Mouse (Mus musculus) spleen, postnatal 36 days (tissue): ENCODE results near the gene Pak6.

Source experiments
- DNase-seq, 2 experiments: peaks; one replicate each; pipeline ENCODE4 v3.0.0; 2022; ENCODE audit warnings: low spot score in 2 of 2, mixed read lengths in 1 of 2

Gene Pak6

DNA sequence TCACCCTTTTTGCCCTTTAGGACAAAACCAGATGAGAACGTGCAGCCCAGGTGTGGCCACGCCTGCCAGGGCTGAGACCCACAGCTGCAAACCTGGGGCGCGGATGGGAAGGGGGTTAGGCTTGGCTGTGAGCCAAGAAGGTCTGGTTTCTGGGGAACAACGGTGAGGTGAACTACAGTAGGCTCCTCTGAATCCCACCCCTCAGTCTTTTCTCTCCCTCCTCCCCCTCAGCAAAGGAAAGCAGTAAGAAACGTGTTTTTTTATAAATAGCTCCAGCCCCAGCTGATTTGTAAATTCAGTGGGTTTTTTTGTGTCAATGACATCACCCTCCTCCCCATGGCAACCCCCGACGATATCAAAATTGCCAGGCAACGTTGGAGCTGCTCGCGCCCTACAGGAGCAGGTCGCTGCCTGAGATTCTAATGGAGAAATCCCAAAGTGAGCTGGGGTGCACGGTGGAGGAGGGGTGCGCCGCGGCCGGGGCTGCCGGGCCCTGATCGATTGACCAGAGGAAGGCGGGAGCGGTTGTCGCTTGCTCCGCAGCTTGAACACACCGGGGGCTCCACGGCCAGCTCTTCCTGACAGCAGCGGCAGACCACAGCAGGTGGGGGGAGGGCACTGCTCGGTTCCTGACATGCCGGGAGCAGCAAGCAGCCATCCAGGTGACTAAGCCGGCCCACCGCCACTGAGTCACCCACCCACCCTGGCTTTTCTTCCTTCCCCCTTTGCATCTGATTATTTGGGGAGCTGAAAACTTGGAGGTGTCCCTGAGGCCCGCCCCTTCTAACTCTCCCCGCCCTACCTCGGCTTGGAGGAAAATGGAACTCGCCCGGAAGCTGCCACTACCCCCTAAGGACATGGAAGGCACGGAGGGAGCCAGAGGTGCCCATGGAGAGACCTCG lies at the start of gene Pak6:
Pak6 (plus strand) TSS at position 402 of the 902 bp plus-strand sequence.
- no peak for DNase-seq

DNA sequence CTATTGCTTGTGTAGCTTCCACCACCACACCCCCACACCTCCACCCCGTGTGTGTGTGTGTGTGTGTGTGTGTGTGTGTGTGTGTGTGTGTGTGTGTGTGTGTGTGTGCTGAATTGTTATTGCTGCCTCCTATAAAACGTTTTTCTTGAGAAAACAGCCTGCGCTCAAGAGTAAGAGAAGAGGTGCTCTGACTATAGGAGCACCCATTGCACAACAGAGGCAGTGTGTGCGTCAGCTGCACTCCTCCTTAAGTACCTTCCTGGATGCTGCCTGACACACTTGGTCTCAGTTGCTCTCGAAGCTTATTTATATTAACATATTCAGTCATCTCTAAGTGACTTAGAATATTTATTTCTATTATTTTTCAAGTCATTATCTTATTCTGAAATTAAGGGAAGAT lies 45.1 kb upstream of the Pak6 start:
- no peak for DNase-seq

DNA sequence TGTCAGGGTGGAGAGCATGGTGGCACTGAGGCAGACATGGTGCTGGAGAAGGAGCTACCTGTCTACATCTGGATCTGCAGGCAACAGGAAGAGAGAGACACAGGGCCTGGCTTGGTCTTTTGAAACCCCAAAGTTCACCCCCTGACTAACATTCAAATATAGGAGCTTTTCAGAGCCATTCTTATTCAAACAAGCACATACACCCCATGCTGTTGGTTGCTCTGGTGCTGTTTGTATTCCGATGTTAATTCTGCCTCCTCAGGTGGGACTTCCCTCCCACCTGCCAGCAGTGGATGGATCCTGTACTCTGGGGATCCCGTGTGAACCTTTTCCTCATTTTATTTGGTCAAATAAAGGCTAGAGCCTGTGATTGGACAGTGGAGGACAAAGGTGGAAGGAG lies 43.0 kb upstream of the Pak6 start:
- DNase-seq: no peak

DNA sequence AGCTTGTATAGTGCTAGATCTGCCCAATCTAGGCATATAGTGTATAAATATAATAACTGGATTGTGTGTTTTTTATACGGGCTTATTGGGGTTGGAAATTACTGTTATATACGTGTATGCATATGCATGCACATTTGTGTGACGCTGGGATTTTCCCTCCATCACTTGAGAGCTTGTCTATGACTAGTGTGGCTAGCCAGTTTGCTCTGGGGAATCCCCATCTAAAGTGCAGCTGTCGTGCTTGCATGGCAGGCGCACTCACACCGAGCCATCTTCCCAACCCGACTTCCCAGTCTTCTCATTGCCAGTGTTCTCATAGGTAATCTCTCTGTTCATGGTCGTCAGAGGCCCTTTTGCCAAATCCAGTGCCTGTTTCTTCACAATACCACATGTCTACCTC lies 42.5 kb upstream of the Pak6 start:
- peak; percentile 71 to 73 for DNase-seq

DNA sequence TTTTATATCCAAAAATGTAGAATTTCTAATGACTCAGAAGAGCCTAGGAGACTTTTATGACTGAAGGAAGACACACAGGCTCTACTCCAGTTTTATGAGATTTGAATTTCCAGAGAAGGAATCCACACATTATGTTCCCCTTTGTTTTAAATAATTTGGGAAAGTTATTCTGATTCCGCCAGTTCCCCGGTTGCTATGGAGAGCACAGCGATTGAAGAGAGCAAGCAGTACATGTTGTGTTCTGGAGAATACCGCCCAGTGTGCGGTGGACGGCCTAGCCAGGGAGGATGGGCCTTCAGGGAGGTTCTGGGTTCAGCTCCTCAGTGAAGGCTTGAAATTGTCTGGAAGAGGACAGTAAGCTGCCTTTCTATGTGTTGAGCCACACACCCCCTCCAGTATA lies 33.8 kb upstream of the Pak6 start:
- no peak for DNase-seq

DNA sequence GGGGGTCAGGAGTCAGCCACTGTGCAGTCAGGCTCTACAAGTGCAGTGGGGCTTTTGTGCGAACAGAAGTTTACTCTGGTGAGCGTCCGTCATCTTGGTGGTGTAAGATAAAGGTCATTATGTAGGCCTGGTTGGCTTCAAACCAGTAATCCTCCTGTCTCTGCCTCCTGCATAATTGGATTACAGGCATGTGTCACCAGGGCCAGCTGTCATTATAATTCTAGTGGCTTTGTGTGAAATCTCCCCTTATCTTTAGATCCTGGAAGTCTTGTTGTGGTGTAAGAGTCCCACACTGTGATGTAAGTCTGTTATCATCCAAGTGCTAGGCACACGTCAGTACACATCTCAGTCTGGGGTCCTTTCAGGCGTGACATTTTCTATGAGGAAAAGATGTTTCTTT lies 29.7 kb upstream of the Pak6 start:
- no peak for DNase-seq

DNA sequence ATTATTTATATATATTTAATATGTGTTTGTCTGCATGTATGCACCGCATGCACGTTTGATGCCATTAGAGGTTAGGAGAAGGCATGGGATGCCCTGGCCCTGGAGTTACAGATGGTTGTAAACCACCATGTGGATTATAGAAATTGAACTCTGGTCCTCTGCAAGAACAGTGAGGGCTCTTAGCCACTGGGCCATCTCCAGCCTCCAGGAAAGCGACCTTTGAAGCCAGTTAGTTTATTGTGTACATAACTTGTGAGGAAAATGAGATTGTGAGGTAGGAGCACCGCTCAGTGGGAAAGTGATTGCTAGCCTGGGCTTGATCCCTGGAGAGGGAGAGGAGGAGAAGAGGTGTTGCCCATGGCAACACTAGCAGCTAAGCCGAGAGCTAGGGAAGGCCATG lies 25.8 kb upstream of the Pak6 start:
- no peak for DNase-seq

DNA sequence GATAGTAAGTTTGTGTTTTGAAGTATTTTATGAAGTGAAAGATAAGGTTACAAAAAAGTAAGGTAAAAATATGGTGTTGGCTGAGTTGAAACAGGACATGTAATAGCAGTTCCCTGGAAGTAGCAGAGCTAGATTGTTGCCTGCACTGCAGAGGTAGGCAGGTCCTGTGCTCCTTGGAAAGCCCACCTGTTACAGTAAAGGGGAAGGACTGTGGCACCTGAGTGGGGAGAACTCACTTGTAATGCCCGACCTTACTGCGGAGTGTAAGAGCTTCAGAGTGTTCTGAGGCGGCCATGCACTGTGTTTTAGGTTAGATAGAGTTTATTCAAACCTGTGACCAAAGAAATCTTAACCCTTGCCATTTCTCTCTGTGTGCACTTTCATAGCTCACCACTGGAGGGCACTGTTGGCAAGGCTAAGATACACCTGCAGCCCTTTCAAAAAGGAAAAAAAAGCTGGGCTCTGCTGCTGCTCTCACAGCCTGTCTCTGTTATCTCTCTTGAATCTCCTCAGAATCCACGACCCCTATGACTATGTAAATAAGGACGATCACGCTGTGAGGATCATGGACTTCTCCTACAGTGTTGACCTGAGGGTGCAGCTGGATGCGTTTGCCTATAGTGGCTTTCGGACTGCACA lies 25.1 kb upstream of the Pak6 start:
- peak; percentile 70 to 74 for DNase-seq

DNA sequence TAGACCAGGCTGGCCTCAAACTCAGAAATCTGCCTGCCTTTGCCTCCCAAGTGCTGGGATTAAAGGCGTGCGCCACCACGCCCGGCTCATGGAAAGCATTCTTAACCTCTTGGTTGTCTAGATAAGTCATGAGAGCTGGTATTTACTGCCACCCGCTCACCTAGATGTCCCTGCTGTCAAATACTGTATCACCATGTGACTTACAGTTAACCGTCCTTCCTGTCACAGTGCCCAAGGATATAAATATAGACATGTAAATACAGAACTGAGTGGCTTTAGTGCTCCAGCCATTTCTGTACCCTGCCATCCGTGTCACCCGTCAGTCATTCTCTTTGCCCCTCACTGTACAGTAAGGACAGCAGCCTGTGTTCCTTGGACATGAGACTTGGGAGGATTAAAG lies 24.4 kb upstream of the Pak6 start:
- DNase-seq: peak; percentile 57 to 62

DNA sequence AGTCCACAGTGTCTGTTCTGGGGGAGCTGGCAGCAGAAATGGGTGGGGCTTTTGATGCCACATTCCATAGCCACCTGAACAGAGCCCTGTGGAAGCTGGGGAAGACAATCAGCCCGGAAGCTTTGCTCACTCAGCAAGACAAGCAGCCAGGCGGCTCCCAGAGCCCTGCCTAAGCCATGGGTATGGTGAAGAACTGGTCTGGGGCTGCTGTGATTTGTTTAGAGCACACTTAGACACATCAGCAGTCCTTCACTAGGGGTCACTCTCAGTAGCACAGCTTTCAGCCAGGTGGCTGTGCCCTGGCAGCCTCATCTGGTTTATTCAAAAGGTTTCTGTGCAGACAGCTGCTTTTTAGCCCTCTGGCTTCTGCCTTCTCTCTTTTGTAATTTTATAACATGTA lies 22.0 kb upstream of the Pak6 start:
- no peak for DNase-seq

DNA sequence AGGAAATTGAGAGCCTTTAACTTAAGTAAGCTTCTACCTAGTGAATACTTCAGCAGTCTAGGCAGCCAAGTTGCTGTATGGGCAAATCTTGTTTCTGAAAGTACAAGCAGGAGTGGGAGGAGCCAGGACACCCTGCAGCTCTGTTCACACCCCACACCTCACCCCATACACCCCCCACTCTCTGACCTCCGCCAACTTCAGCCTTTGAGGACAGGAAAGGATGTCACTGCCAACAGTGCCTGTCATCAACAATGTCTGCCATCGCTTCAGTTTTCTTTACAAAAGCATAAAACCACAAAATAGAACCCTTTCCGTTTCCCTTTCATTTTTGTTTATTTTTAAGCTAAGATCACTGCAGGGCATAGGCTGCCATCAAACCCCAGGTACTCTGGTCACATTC lies 20.7 kb upstream of the Pak6 start:
- peak; percentile 75 to 80 for DNase-seq

DNA sequence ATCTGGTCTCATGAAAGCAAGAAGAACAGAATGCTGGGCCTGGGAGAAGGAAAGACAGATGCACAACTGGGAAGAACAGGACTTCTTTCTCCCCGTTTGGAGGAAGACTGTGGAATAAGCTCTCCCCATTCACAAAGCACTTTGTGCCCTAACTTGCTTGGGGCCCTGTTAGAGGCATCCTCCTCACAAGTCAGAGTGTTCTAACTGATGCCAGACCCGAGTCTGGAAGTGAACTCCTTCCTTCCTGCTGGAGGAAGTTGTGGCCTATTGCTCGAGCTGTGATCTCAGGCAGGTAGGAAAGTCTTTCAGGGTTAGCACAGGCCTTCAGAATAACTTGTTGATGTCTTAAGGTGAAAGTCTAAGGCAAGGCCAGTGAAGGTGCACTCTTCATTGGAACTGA lies 20.2 kb upstream of the Pak6 start:
- DNase-seq: no peak

DNA sequence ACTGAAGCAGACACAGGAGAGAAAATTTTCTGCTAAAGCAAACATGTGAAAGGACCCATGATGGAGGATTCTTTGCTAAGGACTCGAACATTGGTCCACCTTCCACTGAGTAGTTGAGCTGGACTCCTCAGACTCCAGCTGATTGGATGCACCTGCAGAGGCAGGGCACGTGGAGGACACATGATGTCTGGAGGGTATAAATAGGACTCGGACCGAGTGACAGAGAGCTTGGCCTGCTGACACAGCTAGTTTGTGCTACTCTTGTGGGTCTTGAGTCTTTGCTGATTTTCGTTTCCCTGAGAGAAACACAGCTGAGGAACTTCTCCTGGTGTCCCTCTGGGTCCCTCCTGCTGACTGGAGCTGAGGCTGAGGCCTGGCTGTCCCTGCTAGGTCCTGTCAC lies 16.4 kb upstream of the Pak6 start:
- no peak for DNase-seq

DNA sequence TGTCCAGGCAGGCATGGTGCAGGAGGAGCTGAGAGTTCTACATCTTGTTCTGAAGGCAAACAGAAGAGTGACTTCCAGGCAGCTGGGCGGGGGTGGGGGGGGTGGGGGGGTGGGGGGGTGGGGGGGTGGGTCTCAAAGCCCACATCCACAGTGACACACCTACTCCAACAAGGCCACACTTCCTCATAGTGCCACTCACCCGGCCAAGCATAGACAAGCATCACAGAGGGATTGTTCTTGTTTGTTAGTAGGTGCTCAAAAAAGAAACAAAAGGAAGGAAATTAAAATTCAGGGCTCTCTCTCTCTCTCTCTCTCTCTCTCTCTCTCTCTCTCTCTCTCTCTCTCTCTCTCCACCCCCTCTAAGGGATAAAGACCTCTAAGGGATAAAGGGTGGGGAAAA lies 12.4 kb upstream of the Pak6 start:
- peak; percentile 45 to 66 for DNase-seq

DNA sequence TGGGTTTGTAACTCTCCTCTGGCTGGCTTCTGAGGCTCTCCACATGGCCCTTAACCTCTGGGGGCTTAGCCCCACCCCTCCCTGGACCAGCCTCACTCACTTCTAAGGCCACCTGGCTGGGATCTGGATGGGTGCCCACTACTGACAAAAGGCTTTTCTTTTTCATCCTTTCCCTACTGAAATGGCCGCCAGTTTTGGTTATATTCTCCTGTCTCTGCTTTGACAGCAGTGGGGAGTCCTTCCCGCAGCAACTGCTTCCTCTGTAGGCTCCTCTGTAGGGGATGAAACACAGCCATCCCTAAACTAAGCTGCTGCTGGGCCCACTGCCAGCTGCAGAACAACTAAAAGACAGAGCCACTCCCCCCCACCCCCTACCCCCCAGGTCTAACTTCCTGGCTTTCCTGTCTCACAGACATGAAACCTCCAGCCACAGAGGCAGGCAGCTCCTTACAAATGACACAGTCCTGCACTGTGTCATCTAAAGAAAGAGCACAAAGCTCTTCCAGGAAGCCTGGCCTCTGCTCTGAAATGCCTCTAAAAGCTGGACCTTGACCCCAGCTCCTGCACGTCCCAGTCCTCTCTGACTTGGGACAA lies 6.3 kb upstream of the Pak6 start:
- no peak for DNase-seq

DNA sequence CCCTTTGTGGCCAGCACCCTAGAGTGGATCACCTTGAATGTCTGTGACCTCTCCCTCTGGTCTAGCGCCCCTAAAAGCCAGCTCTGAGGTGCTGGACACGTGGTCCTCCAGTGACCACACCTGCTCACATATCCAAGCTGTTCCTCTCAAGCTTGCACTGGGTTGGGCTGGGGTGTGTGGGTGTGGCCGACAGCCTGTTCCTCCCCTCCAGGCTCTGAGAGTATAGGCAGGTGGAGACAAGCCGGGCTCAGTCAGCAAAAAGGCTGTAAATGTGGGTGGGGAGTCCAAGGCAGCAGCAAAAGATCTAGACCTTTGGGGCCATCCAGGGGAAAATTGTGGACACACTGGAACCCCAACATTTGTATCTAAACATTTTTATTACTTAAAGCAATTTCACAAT lies 4.6 kb upstream of the Pak6 start:
- peak; percentile 58 to 64 for DNase-seq

DNA sequence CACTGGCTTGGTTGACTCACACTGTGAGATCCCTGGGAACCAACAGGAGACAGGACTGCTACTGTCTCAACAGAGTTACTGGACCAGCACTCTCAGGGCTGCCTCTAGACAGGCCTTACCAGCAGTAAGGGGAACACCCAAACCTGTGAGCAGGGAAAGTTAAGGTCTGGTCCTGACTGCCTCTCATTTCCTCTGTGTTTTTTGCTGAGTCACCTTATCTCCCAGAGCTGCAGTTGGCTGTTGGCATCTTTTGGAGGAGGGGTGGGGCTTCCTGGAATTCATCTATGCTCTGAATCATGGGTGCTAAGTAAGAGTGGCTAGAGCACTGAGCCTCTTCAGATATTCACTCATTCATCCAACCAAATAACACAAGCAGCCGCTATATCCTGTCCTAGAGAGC lies 4.0 kb upstream of the Pak6 start:
- peak; percentile 49 to 74 for DNase-seq

DNA sequence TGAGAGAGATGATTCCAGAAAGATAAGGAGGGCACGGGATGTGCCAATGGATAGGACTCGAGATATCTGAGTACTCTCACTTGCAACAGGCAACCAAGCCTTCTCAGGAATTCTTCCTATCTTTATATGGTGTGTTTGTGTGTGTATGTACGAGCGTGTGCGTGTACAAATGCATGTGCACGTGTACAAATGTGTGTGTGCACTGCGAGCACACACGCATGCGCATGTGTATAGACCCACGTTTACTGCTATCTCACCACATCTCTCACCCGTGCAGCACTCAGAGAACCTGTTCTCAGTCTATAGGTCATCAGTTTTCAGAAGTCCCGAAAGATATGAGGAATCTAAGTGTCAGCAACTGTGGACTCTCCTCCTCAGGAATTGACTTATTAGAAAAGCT lies 3.6 kb upstream of the Pak6 start:
- DNase-seq: no peak

DNA sequence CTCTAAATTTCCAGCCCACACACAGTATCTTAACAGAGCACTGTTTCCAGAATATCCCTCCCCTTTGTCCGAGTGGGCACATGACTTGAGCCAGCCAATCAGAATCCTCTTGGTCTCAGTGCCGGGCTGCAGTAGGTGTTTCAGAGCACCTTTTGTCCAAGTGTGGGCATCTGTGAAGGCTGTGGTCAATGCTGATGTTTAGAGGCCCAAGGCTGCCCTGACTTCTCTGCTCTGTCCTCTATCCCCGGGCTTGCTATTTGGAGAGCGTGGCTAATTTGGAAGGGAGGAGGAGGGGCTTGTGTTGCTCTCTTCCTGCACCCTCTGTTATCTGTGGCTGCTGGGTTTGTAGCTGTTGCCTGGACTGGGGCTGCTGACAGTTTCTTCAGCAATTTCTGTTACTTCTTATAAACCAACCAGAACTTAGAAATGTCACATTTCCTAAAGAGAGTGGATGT lies 3.1 kb upstream of the Pak6 start:
- peak; percentile 37 to 61 for DNase-seq

DNA sequence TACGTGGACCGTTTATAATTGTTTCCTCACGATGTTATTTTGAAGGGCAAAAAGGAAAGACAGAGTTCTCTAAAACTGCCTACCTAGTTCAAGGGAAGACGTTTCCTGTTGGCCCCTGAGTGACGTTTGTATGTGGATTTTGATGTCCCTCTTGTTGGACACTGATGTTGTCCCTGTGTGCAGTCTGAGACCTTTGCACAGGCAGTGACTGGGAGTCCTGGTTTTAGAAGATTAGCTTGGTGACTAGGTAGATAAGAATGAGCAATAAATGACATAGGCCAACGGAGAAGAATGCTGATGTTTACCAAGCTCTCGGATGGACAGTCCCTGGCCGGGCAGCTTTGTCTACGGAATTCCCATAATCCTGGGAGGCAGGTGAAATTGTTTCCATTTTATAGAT lies 1.2 kb upstream of the Pak6 start:
- no peak for DNase-seq

DNA sequence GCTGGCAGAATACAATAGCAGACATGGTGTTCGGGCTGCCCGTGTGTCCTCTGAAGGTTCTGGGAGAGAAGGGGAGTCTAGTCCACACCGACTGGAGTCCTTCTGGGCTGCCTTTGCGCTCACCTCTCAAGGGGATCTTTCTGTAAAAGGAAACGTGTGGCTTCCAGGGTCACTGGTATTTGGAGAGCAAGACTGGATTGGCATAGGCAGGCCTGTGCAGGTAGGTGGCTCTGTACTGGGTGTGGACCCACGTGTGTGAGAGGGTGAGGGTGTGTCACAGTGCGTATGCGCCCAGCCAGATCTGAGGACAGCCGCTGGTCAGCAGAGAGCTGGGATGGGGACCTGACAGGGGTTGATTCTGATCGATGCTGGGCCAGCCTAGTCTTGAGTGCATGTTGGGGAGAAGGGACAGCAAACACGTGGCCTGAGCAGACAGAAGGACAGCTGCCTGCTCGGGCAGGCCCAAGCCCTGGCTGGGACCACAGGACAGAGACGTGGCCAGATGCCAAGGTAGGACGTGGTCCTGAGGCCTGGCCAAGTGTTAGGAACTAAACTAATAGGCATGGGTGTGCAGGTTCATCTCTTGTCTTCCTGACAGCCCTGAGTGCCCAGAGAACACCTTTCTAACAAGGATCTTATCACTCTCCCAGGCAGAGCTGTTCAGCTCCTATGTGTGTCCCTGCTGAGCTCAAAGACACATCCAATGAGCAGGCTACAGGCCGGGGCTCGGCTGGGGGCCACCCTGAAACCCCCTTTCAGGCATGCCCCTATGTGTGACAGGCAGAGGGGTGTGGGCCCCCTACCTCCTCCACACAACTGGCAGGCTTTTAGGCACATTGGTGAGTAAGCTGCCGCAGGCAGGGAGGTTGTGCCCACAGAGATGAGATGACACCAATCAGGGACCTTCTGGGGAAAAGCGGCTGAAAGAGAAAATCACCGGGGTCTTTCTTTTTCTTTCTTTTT lies 982 bp downstream of the Pak6 start:
- no peak for DNase-seq
